Mouse (Mus musculus) limb, embryonic 11.5 days (tissue): ENCODE measurements around the gene Smagp. TPM values are rescaled to one million over a fixed set of nuclear protein-coding genes. Genes with fewer than 3 reads are reported as not detected.

ENCODE experiments used
- ATAC-seq: fragments of 200-750 bp; cut with Nextera tagmentation; 2 replicates; pipeline ENCODE4 v1.8.0; 2017; ENCODE audit warnings: low read depth; ENCODE audit not compliant: insufficient number of reproducible peaks, low FRiP score, low TSS enrichment
- DNase-seq: peaks from one replicate; pipeline ENCODE4 v3.0.0-alpha.2; 2015; ENCODE audit warnings: low spot score
- H3K27ac ChIP-seq: fragments of 300-500 bp; sonication (generic); replicated peaks from 2 replicates; pipeline ENCODE4 v1.5.1; 2014; ENCODE audit warnings: low read depth, mild to moderate bottlenecking, low read length
- H3K27me3 ChIP-seq: fragments of 300-500 bp; sonication (generic); 2 replicates; pipeline ENCODE4 v1.6.1; 2014; ENCODE audit warnings: mild to moderate bottlenecking, low read length, mixed read lengths; ENCODE audit not compliant: control insufficient read depth, insufficient read depth
- H3K36me3 ChIP-seq: fragments of 300-500 bp; sonication (generic); 2 replicates; pipeline ENCODE4 v1.6.1; 2014; ENCODE audit warnings: mild to moderate bottlenecking, low read length, moderate library complexity, mixed read lengths; ENCODE audit not compliant: control insufficient read depth, insufficient read depth
- H3K4me1 ChIP-seq: fragments of 300-500 bp; sonication (generic); 2 replicates; pipeline ENCODE4 v1.6.1; 2014; ENCODE audit warnings: low read length, mixed read lengths; ENCODE audit not compliant: control insufficient read depth, insufficient read depth
- H3K4me2 ChIP-seq: fragments of 300-500 bp; sonication (generic); 2 replicates; pipeline ENCODE4 v1.6.1; 2014; ENCODE audit warnings: low read depth, mild to moderate bottlenecking, moderate library complexity; ENCODE audit not compliant: severe bottlenecking
- H3K4me3 ChIP-seq: fragments of 300-500 bp; sonication (generic); 2 replicates; pipeline ENCODE4 v1.5.1; 2014; ENCODE audit warnings: low read depth, low read length
- H3K9ac ChIP-seq: fragments of 300-500 bp; sonication (generic); 2 replicates; pipeline ENCODE4 v1.6.1; 2014; ENCODE audit warnings: mild to moderate bottlenecking, low read length
- H3K9me3 ChIP-seq: fragments of 300-500 bp; sonication (generic); 2 replicates; pipeline ENCODE4 v1.6.1; 2016; ENCODE audit warnings: low read length; ENCODE audit not compliant: control insufficient read depth
- WGBS: fragments of 180-500 bp; shearing (Covaris S2); extraction: QIAGEN DNeasy Blood & Tissue Kit; methylation state at CpG from one replicate; pipeline ENCODE4 v1.1.7; 2014; 5-methylcytosine and 5-hydroxymethylcytosine counted together
- polyA plus RNA-seq: library from polyadenylated mRNA; unstranded; fragments of >200 nt; fragmentation: Nextera tagmentation; extraction: Ambion mirVana; gene quantifications from 2 replicates; pipeline ENCODE4 v1.2.1, GENCODE M21; 2014

Smagp gene
- polyA plus RNA-seq, 1 experiment from 2014 or later, result 5.4 TPM

- Histone ChIP-seq H3K4me3 (no peak overlapping the region), H3K9ac (no peak overlapping the region), H3K27me3 (no peaks in the 10 kb centered on the region), H3K4me1 (no peaks in the 10 kb centered on the region), H3K36me3 (no peaks in the 10 kb centered on the region), H3K4me2 (no peak overlapping the region), H3K27ac (no peak overlapping the region), H3K9me3 (no peaks in the 10 kb centered on the region)
- WGBS, result 89% methylated on average over 8 of the region's 8 CpGs
- ATAC-seq (no peak), DNase-seq (no peak)
Observed at GRCm38 (mm10) chr15:100670004-100670403, 33.3 kb upstream of the Smagp start.

GRCm38 (mm10) chr15:100669337-100669736, 32.6 kb upstream of the Smagp start, which contains the start of gene Bin2:
Gene Bin2, minus strand, starts transcription at chr15:100669553.
- no peak within 1 kb of the TSS for H3K27ac ChIP-seq
- H3K9me3 ChIP-seq, result no peaks in the 10 kb centered on the region
- DNase-seq (no peak), ATAC-seq (no peak)
- no peak within 1 kb of the TSS for H3K9ac ChIP-seq
- H3K36me3 ChIP-seq, result no peaks in the 10 kb centered on the region
- H3K4me3 ChIP-seq, result no peak within 1 kb of the TSS
- H3K4me1 ChIP-seq, result no peaks in the 10 kb centered on the region
- 93% methylated on average over 20 of the region's 20 CpGs for WGBS
- no peaks in the 10 kb centered on the region for H3K27me3 ChIP-seq
- H3K4me2 ChIP-seq, result no peak within 1 kb of the TSS

DNA sequence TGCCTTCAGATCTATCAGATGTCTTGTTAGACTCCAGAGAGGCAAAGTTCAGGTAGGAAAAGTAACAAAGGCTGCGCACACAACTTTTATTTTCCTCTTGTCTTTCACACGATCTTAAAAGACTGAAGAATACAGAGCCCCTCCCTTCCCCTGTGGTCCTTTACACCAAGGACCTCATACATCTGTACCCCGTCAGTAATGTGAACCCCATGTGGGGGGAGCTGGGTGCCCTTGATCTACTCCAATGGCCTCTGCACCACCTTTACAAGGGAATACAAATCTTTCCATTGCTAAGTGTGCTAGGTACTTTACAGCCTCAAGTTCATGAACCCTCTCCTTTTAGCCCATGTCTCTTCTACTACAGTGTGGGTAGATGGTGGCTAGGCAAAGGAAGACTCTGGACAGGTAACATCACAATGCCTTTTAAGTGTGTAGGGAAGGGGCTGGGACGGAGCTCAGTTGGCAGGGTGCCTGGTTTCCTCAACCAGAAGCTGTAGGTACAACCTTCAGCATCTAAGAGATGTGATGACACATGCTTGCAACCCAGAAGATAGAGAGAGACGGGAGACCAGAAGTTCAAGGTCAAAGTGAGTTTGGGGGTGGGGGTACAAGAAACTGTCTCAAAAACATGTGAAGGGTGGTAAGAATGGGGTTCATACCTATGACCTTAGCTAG, 31.3 kb upstream of the Smagp start:
- Histone ChIP-seq H3K36me3 (no peaks in the 10 kb centered on the region), H3K4me1 (no peaks in the 10 kb centered on the region), H3K4me3 (no peak overlapping the region), H3K27ac (no peak overlapping the region), H3K27me3 (no peaks in the 10 kb centered on the region), H3K9ac (no peak overlapping the region), H3K9me3 (no peaks in the 10 kb centered on the region), H3K4me2 (no peak overlapping the region)
- 81% methylated on average over 5 of the region's 5 CpGs for WGBS
- no peak for DNase-seq
- ATAC-seq, result no peak

DNA sequence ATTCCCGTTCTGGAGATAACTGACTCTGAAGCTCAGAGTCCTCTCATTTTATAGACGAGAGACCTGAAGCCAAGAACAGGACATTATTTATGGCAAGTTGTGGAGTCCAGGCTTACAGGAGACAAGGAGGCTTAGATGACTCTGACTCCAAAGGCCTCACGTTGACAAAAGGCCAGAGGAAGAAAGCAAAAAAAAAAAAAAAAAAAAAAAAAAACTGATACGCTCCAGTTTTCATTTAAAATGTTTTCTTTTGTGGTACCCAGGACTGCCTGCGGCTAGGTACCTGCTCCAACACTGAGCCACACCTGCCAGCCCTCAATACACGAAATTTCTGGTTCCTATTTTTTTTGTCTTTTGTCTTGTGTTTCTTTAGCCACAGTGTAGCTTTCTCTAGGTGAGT, 30.7 kb upstream of the Smagp start:
- Histone ChIP-seq H3K36me3 (no peaks in the 10 kb centered on the region), H3K4me1 (no peaks in the 10 kb centered on the region), H3K4me2 (no peak overlapping the region), H3K27me3 (no peaks in the 10 kb centered on the region), H3K9ac (no peak overlapping the region), H3K27ac (no peak overlapping the region), H3K4me3 (no peak overlapping the region), H3K9me3 (no peaks in the 10 kb centered on the region)
- ATAC-seq (no peak), DNase-seq (no peak)
- 57% methylated on average over 6 of the region's 6 CpGs for WGBS

DNA sequence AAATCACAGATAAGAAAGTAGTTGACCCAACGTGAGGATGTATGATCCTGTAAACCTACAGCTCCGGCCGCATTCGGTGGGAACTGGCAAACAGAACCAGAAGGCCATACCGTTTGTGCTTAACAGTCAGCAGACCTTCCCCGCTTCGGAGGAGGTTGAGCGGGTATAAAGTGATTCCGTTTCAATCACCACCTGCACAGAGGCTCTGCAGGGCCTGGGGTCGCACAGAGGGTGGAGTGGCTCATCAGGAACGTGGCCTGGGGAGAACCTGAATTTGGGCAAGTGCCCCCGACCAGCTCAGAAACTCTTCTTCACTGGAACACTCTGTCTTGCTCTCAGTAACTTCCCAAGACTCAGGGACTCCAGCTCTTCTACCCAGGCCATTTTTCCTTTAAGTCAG, 30.1 kb upstream of the Smagp start:
- Histone ChIP-seq H3K4me1 (no peaks in the 10 kb centered on the region), H3K4me2 (no peak overlapping the region), H3K27ac (no peak overlapping the region), H3K27me3 (no peaks in the 10 kb centered on the region), H3K9me3 (no peaks in the 10 kb centered on the region), H3K9ac (no peak overlapping the region), H3K36me3 (no peaks in the 10 kb centered on the region), H3K4me3 (no peak overlapping the region)
- WGBS, result 20% methylated on average over 12 of the region's 12 CpGs
- ATAC-seq, result no peak
- DNase-seq, result no peak

DNA sequence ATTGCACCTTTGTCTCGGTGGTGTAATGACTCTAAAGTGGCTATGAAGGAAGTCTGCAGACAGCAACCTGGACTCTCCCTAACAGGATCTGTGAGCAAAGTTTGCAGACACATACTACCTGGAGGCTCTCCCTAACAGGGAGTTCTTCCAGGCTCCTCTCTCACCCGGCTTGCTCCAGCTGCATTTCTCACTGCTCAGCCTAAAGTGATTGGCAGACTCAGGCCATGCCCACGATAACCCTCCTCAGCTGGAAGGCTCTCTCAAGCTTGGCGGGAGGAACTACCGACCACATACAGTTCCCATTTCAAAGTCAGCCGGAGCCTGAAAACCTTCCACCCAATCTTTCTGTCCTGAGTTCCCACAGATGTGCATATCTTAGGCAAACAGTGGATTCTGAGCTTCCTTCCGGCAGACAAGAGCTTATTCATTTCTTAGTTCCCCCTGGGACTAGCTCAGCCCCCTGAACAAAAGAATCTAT, 29.5 kb upstream of the Smagp start:
- ATAC-seq (no peak), DNase-seq (no peak)
- no peaks in the 10 kb centered on the region for H3K27me3 ChIP-seq
- H3K4me1 ChIP-seq, result no peaks in the 10 kb centered on the region
- no peaks in the 10 kb centered on the region for H3K9me3 ChIP-seq
- no peak overlapping the region for H3K4me3 ChIP-seq
- H3K27ac ChIP-seq, result no peak overlapping the region
- no peaks in the 10 kb centered on the region for H3K36me3 ChIP-seq
- H3K4me2 ChIP-seq, result no peak overlapping the region
- H3K9ac ChIP-seq, result no peak overlapping the region
- WGBS, result 6% methylated on average over 7 of the region's 7 CpGs

DNA sequence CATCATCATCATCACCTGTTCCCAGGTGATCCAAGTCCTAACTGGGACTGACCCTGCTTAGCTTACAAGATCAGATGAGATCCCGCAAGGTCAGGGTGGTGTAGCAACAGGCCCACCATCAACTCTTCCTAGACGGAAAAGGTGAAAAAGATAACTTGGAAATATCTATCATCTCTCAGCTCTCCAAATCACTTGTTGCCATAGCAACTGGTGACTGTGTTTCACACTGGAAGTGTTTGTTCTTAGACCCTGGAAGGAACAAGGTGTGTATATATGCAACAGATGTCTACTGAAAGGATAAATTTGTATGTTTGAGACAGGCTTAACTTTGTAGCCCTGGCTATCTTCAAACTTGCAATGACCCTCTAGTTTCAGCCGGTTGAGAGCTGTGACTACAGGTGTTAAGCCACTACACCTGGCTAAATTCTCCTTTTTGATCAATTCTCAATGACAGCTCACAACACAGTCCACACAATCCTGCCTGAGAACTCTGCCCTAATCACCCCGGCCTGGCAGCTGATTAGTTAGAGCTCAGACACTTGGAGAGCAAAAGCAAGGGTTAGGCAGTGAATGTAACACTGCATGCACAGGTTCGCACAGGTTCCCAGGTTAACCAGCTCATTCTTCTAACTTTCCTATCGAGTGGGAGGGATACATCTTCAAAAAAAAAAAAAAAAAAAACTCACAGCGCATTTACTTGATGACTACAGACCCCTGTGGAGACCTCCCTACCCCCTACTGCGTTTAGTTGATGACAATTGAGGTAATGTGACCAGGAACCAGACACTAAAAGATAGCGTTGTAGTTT, 28.9 kb upstream of the Smagp start:
- H3K9ac ChIP-seq, result no peak overlapping the region
- ATAC-seq (no peak), DNase-seq (no peak)
- no peaks in the 10 kb centered on the region for H3K9me3 ChIP-seq
- no peak overlapping the region for H3K4me2 ChIP-seq
- no peak overlapping the region for H3K4me3 ChIP-seq
- WGBS, result 29% methylated on average over 9 of the region's 9 CpGs
- no peaks in the 10 kb centered on the region for H3K4me1 ChIP-seq
- no peaks in the 10 kb centered on the region for H3K36me3 ChIP-seq
- H3K27me3 ChIP-seq, result no peaks in the 10 kb centered on the region
- no peak overlapping the region for H3K27ac ChIP-seq

GRCm38 (mm10) chr15:100664813-100665274, 28.1 kb upstream of the Smagp start:
- Histone ChIP-seq H3K9ac (no peak overlapping the region), H3K4me2 (no peak overlapping the region), H3K9me3 (no peaks in the 10 kb centered on the region), H3K4me1 (no peaks in the 10 kb centered on the region), H3K27me3 (no peaks in the 10 kb centered on the region), H3K4me3 (no peak overlapping the region), H3K27ac (no peak overlapping the region), H3K36me3 (no peaks in the 10 kb centered on the region)
- ATAC-seq (no peak), DNase-seq (no peak)
- 80% methylated on average over 9 of the region's 9 CpGs for WGBS
